Mouse (Mus musculus) lung, embryonic 14.5 days (tissue): ENCODE results near the gene Rcan2. TPM values are rescaled to one million over a fixed set of nuclear protein-coding genes. Genes with fewer than 3 reads are reported as not detected.
A peak's percentile ranks its signal among the peaks of the same experiment; 100 is the strongest.

Experiments
- ATAC-seq: fragments of 200-750 bp; cut with Nextera tagmentation; 2 replicates; pipeline ENCODE4 v1.8.0; 2017; ENCODE audit warnings: mild to moderate bottlenecking, moderate TSS enrichment, moderate library complexity; ENCODE audit not compliant: insufficient read depth
- DNase-seq: peaks from one replicate; pipeline ENCODE4 v3.0.0-alpha.2; 2015
- H3K27ac ChIP-seq: fragments of 300-500 bp; sonication (generic); 2 replicates; pipeline ENCODE4 v1.5.1; 2014; ENCODE audit warnings: low read depth, mild to moderate bottlenecking, moderate library complexity
- H3K27me3 ChIP-seq: fragments of 300-500 bp; sonication (generic); 2 replicates; pipeline ENCODE4 v1.6.1; 2014; ENCODE audit warnings: low read length, control low read depth; ENCODE audit not compliant: insufficient read depth
- H3K36me3 ChIP-seq: fragments of 300-500 bp; sonication (generic); 2 replicates; pipeline ENCODE4 v1.6.1; 2014; ENCODE audit warnings: control low read depth; ENCODE audit not compliant: insufficient read depth
- H3K4me1 ChIP-seq: fragments of 300-500 bp; sonication (generic); 2 replicates; pipeline ENCODE4 v1.6.1; 2014; ENCODE audit warnings: antibody characterized with exemption, control low read depth; ENCODE audit not compliant: insufficient read depth
- H3K4me2 ChIP-seq: fragments of 300-500 bp; sonication (generic); 2 replicates; pipeline ENCODE4 v1.6.1; 2014; ENCODE audit warnings: mild to moderate bottlenecking
- H3K4me3 ChIP-seq: fragments of 300-500 bp; sonication (generic); 2 replicates; pipeline ENCODE4 v1.5.1; 2014; ENCODE audit warnings: low read depth, low read length
- H3K9ac ChIP-seq: fragments of 300-500 bp; sonication (generic); 2 replicates; pipeline ENCODE4 v1.6.1; 2014
- H3K9me3 ChIP-seq: fragments of 300-500 bp; sonication (generic); 2 replicates; pipeline ENCODE4 v1.6.1; 2016; ENCODE audit warnings: low read depth, low read length, control low read depth
- CTCF ChIP-seq: IDR thresholded peaks from 2 replicates; pipeline ENCODE4 v1.5.1; 2016; ENCODE audit warnings: antibody characterized with exemption, low read depth
- WGBS: fragments of 180-500 bp; shearing (Covaris S2); extraction: QIAGEN DNeasy Blood & Tissue Kit; methylation state at CpG from one replicate; pipeline ENCODE4 v1.1.7; 2014; 5-methylcytosine and 5-hydroxymethylcytosine counted together
- polyA plus RNA-seq: library from polyadenylated mRNA; unstranded; fragments of >200 nt; fragmentation: Nextera tagmentation; extraction: Ambion mirVana; gene quantifications from 2 replicates; pipeline ENCODE4 v1.2.1, GENCODE M21; 2014

Gene Rcan2
- polyA plus RNA-seq, 1 experiment from 2014 or later = 3.7 TPM

- TF ChIP-seq CTCF = no peak
- Histone ChIP-seq H3K27me3 (no peaks in the 10 kb centered on the region), H3K4me1 (no peaks in the 10 kb centered on the region), H3K9me3 (no peaks in the 10 kb centered on the region), H3K36me3 (no peaks in the 10 kb centered on the region), H3K27ac (no peak overlapping the region), H3K4me3 (no peak overlapping the region), H3K4me2 (no peak overlapping the region), H3K9ac (no peak overlapping the region)
- DNase-seq = no peak
- ATAC-seq = no peak
These were observed 270.5 kb downstream of the Rcan2 start for GRCm38 (mm10) chr17:44071680-44072079.

GRCm38 (mm10) chr17:44075601-44076000, 274.4 kb downstream of the Rcan2 start:
- H3K27me3 ChIP-seq = no peaks in the 10 kb centered on the region
- H3K27ac ChIP-seq = no peak overlapping the region
- 62% methylated on average over 3 of the region's 3 CpGs for WGBS
- no peak overlapping the region for H3K4me2 ChIP-seq
- TF ChIP-seq CTCF = no peak
- H3K4me3 ChIP-seq = no peak overlapping the region
- no peak for ATAC-seq
- H3K9ac ChIP-seq = no peak overlapping the region
- H3K36me3 ChIP-seq = no peaks in the 10 kb centered on the region
- H3K4me1 ChIP-seq = no peaks in the 10 kb centered on the region
- H3K9me3 ChIP-seq = no peaks in the 10 kb centered on the region
- no peak for DNase-seq

GRCm38 (mm10) chr17:44076051-44076680, 275.0 kb downstream of the Rcan2 start:
- no peak overlapping the region for H3K4me2 ChIP-seq
- H3K27me3 ChIP-seq = no peaks in the 10 kb centered on the region
- H3K36me3 ChIP-seq = no peaks in the 10 kb centered on the region
- peak; percentile 63 for TF ChIP-seq CTCF
- no peak overlapping the region for H3K4me3 ChIP-seq
- 56% methylated on average over 6 of the region's 6 CpGs for WGBS
- DNase-seq (peak; percentile 69), ATAC-seq (no peak)
- no peak overlapping the region for H3K27ac ChIP-seq
- H3K9me3 ChIP-seq = no peaks in the 10 kb centered on the region
- no peaks in the 10 kb centered on the region for H3K4me1 ChIP-seq
- H3K9ac ChIP-seq = no peak overlapping the region

GRCm38 (mm10) chr17:44077146-44077842, 276.1 kb downstream of the Rcan2 start:
- Histone ChIP-seq H3K27me3 (no peaks in the 10 kb centered on the region), H3K36me3 (no peaks in the 10 kb centered on the region), H3K4me2 (no peak overlapping the region), H3K27ac (no peak overlapping the region), H3K9me3 (no peaks in the 10 kb centered on the region), H3K4me3 (no peak overlapping the region), H3K4me1 (no peaks in the 10 kb centered on the region), H3K9ac (no peak overlapping the region)
- DNase-seq (no peak), ATAC-seq (no peak)
- WGBS = 73% methylated on average over 12 of the region's 12 CpGs
- no peak for TF ChIP-seq CTCF

- H3K4me2 ChIP-seq = no peak overlapping the region
- no peak overlapping the region for H3K9ac ChIP-seq
- DNase-seq (no peak), ATAC-seq (no peak)
- H3K36me3 ChIP-seq = no peaks in the 10 kb centered on the region
- no peak overlapping the region for H3K4me3 ChIP-seq
- no peaks in the 10 kb centered on the region for H3K9me3 ChIP-seq
- no peaks in the 10 kb centered on the region for H3K4me1 ChIP-seq
- no peaks in the 10 kb centered on the region for H3K27me3 ChIP-seq
- no peak overlapping the region for H3K27ac ChIP-seq
- no peak for TF ChIP-seq CTCF
- 67% methylated on average over 2 of the region's 2 CpGs for WGBS
These were observed 276.7 kb downstream of the Rcan2 start for GRCm38 (mm10) chr17:44077843-44078160.

GRCm38 (mm10) chr17:44078631-44079350, 277.6 kb downstream of the Rcan2 start, which contains the start of gene Enpp5:
TSS of gene Enpp5 (plus strand) at chr17:44078813.
- no peaks in the 10 kb centered on the region for H3K4me1 ChIP-seq
- under 1% methylated on average over 31 of the region's 31 CpGs for WGBS
- H3K9me3 ChIP-seq = no peaks in the 10 kb centered on the region
- H3K27me3 ChIP-seq = no peaks in the 10 kb centered on the region
- H3K36me3 ChIP-seq = no peaks in the 10 kb centered on the region
- H3K27ac ChIP-seq = peak within 1 kb of the TSS; percentile 84
- H3K4me3 ChIP-seq = peak within 1 kb of the TSS; percentile 53
- DNase-seq = peak; percentile 84
- TF ChIP-seq CTCF = no peak
- peak within 1 kb of the TSS; percentile 83 for H3K4me2 ChIP-seq
- peak within 1 kb of the TSS; percentile 58 for H3K9ac ChIP-seq
- peak; percentile 95 for ATAC-seq

GRCm38 (mm10) chr17:44083156-44083555, 282.0 kb downstream of the Rcan2 start:
- H3K9me3 ChIP-seq = no peaks in the 10 kb centered on the region
- no peak for TF ChIP-seq CTCF
- H3K36me3 ChIP-seq = no peaks in the 10 kb centered on the region
- no peak overlapping the region for H3K4me2 ChIP-seq
- no peak overlapping the region for H3K9ac ChIP-seq
- DNase-seq (no peak), ATAC-seq (no peak)
- no peaks in the 10 kb centered on the region for H3K4me1 ChIP-seq
- no peaks in the 10 kb centered on the region for H3K27me3 ChIP-seq
- H3K4me3 ChIP-seq = no peak overlapping the region
- WGBS = 87% methylated on average over 4 of the region's 4 CpGs
- no peak overlapping the region for H3K27ac ChIP-seq
